Mouse (Mus musculus) MN1 (cell line): Measurements from ENCODE around the gene Foxp4.
"Not testable (repeated sequence)": the region's sequence is repeated elsewhere in the genome, so short reads cannot be mapped to it uniquely, and the experiment has no call there.

Experiments used
- DNase-seq: peaks from one replicate; pipeline ENCODE4 v3.0.0-alpha.2; 2016; ENCODE audit warnings: low spot score

The Foxp4 gene

DNA sequence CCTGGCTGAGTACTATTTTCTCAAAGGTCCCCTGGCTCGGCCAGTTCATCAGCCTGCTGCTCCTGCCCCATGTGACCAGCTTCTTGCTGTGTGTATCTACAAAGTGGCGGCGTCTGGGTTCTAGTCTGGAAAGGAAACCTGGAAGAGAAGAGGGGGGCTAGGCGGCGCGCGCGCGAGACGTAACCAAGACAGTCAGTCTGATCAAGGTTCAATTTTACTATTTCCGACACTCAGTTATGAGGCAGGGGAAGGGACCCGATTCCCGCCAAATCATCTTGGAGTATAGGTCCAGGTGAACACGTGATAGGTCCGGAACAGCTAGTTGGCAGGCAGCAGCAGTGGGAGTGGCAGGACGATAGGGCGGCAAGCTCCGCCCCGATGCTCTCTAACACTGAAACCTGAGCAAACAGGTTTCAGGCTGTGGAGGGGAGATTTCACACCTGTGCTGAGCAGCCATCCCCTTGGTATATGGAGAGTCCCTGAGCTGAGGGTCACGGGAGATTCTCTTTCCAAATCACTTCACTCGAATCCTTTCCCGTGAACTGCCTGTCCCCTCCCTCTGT is 72.6 kb downstream of the Foxp4 start:
- DNase-seq, result not testable (repeated sequence)

DNA sequence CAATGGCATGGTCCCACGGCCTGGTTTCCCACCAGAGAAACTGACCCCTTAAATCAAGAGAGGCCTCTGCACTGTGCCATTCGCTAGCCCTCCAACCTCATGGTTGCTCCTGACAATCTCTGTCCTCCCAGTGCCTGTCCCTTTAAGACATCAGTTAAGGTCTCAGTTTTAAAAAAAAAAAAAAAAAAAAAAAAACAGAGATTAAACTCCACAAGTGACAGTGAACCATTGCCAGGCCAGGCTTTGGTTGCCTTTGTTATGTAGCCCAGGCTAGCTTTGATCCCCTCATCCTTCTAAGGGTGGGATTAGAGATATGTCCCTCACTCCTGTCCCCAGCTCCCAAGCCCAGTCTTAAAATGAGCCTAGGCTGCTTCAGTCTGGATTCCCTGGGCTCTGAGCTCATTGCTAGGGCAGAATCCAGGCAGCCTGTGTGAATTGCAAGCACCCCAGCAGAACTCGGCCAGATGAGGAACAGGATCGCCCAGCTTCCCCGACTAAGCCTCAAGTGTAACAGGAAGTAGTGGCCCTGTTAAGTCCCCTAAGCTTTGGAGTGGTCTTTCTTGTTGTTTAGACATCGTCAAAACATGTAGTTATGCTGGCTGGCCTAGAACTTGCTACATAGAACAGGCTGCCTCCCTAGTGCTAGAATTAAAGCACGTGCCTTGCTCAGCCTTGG is 73.7 kb downstream of the Foxp4 start:
- no peak for DNase-seq

DNA sequence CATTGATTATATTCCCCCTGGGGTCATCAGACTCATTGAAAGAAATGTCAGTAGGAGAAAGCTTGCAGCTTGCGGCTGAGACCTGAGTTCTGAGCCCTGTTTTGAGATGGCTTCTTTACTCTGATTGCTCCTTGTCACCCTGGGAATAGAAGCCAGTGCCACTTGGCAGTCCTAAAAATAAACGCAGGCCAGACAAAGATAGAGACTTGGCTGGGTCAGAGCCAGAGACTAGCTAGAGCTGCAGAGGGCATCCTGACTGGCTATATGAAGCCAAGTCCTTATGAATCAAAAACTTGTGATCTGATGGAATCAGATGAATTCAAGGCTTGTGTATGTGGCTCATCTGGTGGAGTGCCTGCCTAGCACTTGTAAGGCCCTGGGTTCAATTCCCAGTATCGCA is 74.4 kb downstream of the Foxp4 start:
- DNase-seq, result no peak

DNA sequence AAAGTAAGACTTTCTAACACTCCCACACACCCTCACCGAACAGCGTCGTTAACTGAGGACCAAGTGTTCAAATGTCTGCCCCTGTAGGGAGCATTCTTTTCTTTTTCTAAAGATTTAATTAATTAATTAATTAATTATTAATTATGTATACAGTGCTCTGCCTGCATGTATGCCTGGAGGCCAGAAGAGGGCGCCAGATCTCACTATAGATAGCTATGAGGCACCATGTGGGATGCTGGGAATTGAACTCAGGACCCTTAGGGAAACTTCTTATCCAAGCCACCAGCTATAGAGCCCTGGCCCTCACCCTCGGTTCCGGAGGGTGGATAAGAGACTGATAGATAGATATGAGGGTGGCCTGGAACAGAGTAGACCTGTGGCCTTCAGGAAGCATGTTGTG is 76.5 kb downstream of the Foxp4 start:
- DNase-seq, result no peak

DNA sequence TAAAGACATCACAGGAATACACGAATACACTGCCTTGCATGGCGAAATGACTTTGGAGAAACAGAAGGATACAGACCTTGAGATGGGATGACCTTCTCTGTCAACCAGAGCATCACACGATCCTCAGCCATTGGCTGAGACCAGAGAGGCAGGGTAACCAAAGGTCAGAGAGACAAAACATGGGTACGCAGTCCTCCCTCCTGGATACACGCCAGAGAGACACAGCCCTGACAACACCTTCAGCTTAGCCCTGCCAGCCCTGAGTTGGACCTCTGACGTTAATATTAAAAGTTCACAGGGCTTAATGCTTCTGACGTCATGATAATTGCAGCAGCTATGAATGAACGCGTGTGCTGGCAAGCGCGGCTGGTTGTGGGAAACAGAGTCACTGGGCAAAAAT is 78.8 kb downstream of the Foxp4 start:
- no peak for DNase-seq

DNA sequence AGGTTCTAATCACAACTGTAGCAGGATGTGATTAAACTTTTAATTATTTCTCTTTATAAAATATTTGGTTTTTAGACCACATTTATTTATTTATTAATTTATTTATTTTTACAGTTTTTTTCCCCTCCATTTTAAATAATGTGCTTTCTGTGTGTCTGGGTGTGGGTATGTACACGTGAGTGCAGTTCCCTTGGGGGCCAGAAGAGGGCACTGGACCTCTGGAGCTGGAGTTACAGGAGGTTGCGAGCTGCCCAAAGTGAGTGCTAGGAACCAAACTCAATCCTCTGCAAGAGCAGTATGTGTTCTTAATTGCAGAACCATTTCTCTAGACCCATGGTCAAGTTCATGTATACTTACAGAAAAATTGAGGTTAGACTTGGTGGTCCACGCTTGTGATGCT is 81.0 kb downstream of the Foxp4 start:
- no peak for DNase-seq

DNA sequence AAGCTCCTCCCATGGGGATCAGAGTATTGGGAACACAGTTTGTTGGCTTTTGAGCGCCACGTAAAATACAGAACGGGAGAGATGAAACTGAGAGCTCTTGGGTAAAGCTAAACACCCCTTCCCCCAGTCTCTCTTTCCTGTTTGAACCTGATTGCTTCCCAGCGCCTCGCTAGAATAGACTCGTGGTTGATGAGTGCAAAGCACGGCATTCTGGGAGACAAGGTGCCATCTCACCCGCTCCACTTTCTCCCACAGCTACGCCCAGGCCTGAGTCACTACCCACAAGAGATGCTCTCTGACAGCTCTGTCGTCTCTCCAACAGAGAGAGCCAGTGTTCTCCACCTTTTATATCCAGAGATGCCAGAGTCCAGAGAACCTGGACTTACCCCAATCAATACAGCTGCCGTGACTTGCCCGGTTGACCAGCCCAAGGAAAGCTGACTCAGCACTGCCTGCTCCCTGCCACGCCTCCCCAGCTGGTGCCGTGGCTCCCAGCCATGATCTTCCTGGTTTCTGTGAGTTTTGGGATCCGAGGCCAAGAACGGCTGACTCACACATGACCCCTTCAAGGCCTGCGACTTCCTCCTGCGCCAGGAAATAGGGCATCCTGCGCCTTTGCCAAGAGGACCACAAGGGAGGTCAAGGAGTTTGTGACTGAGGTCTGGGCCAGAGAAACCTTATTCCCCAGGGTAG is 82.4 kb downstream of the Foxp4 start:
- peak; percentile 88 for DNase-seq

DNA sequence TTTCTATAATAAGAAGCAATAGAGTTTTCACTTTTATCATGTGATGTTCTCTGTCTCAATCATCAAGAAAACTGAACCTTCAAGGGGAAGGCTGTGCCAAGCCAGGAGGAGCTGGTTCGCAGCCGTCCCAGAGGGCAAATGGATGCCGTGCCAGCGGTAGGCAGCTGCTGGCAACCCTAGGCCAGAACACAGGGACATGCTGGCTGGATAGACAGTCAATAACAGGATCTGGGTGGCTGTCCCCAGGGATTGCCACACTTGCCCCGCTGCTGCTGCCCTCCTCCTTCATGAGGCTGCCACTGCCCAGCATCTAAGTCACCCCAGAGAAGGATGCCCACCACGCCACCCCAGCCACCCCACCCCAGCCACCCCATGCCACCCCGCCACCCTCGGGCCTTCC is 82.9 kb downstream of the Foxp4 start:
- DNase-seq, result peak; percentile 43

DNA sequence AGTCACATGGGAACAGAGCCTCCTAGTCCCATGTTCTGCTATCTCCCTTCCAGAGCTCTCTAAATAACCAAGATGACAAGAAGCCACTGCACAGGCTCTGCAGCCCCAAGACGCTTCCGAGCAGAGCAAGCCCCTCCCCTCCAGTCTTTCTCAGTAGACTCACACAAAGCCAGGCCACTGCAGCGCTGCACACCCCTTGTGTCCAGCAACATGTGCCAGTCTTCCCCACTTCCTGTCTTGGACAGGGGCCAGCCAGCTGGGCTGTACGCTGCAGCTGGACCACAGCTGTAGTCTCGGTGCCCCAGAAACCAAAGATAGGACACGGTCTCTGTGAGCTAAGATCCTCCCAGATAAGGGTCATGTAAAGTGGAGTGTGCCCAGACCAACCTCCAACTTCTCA is 86.6 kb downstream of the Foxp4 start:
- DNase-seq, result peak; percentile 65

DNA sequence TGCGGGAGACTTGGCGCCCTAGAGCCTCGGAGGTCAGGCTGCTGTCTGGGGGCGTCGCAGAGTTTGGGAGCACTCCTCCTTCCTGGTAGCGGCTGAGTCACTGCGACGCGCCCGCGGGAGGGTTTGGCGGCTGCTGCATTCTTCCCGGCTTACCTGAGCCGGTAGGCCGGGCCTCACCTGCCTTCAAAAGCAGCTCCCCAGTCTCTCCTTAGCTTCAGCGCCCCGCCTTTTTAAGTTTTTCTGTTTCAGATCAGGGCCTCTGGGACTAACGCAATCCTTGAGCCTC is 90.0 kb downstream of the Foxp4 start, which contains the start of gene Mdfi:
Gene Mdfi, minus strand, starts transcription at position 210 of the 286 bp plus-strand sequence.
- DNase-seq, result no peak

DNA sequence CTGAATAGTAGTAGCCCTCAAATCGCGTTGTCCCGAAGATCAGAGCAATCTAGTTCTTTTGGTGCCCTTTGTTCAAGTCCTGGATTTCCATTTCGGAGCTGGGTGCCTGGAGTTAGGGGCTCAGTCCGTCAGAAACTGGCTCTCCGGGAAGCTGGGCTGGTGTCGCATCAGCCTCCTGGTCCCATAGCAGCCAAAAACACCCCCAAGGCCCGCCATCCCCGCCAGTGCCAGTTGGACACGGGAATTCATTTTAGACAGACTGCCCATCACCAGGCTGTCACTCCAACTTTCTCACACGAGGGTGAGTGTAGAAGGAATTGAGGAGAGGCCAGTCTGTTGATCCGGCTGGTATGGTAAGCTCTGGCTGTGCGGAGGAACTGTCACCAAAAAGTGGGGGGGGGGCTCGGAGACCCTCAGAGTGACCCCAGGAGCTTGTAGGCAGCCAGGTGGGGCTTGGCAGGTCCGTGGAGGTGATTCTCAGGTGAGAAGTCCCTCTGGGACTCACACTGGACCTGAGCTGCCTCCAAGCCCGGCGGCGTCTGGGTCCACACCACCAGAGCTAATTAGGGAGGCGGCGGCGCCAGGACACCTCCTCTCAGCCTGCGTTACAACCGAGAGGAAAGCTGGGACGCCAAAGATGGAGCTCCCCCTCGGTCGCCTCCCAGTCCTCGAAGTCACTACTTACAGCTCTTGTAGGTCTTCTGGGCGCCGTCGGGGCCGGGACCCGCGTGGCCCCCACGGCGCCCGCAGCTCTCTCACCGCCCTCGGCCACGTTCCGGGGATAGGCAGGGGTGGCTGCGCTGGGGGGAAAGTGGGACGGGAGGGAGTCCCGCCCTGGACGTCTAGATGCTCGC is 90.6 kb downstream of the Foxp4 start:
- DNase-seq, result no peak

DNA sequence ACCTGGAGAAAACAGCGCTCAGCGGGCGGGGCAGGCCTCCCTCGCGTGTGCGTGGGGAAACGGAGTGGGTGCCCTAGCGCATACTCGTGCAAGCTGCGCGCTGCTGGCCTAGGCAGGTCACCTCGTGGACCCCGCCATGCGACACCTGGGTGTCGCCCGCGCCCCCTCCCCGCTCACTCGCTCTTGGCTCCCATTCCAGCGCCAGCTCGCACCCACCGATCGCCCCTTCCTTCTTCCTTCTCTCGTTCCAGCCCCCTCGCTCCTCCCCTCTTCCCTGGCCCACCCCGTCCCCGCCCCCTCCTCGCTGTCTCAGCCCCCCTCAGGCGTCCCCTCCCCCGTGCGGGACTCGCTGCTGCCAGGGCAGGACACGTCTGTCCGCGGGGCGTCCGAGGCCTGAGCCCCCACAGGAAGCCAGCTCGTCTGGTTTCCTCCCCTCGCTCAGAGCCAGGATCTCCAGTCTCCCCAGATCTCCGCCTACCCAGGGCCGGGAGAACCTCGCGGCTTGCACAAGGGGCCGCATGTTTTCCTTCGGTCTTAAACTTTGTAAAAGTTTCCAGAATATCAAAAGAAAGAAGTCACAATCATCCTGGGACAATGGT is 91.3 kb downstream of the Foxp4 start:
- DNase-seq, result no peak

DNA sequence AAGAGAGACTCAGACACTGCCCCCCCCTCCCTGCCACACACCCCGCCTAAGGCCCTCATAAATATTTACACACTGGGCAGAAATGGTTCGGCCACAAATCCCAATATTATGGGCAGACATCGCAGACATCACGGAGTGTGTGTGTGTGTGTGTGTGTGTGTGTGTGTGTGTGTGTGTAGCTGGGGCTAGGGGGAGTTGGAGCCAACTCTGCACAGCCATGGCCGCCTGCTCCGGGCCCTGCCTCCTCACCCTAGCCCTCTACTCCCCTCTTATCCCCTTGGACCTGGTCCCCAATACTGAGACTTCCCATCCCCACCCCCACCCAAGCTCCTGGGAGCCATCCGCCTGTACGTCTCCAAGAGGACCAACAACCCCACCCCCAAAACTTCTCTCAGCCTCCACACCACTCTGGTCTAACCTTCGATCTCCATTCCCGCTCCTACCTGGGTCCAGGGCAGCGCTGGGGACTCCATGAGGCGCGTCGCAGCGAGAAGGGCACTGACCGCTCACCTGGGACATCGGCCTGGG is 91.9 kb downstream of the Foxp4 start:
- DNase-seq, result no peak

DNA sequence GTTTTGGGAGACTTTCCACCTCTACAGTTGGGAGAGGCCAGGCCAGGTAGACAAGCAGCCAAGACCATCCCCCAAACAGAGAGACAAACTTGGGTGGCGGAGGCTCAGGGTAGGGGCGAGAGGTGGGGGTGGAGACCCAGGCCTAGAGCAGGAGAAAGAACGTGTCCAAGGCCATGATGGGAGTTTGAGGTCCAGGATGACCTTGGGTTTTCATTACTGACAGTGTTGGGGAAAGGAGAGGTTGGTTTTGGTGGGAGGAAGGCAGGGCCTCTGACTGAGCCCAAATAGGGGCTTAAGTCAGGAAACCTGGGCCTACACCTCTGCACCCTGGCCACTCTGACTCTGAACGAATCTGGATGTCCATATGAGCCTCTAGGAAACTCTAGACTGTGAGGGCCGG is 92.7 kb downstream of the Foxp4 start:
- no peak for DNase-seq

DNA sequence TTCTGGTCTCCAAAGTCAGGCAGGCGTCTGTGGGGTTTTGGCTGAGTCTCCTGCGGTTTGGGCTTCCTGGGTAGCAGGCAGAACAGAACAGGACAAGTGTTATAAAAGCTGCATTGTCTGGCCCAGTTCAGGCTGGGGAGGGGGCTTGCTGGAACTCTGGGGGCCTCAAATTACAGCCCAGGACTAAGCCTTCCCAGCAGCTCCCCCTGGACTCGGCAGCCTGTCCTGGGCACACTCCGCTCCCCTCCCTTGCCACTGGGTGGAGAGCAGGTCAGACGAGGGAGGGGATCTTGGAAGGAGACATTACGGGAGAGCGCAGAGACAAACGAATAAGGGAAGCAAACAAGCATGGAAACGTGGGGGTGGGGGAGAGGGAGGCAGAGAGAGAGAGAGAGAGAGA is 93.3 kb downstream of the Foxp4 start:
- DNase-seq, result no peak

DNA sequence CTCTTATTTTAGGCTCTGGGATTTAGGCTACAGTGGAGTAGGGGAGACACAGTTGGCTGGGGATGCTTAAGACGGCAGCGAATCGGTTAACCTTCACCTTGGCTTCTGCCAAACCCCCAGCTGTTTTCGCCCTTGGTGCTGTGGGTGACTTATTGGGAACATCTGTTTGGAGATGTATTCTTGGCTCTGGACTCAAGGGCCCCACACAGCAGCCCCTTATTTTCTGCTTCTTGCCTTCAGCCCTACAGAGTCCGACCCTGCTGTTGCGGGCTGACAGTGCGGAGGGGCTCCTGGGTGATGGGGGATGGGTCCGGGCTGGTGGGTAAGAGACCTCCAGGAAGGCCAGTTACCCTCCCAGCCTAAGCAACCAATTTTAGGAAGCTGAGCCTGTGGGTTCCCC is 103.1 kb downstream of the Foxp4 start:
- DNase-seq, result no peak

DNA sequence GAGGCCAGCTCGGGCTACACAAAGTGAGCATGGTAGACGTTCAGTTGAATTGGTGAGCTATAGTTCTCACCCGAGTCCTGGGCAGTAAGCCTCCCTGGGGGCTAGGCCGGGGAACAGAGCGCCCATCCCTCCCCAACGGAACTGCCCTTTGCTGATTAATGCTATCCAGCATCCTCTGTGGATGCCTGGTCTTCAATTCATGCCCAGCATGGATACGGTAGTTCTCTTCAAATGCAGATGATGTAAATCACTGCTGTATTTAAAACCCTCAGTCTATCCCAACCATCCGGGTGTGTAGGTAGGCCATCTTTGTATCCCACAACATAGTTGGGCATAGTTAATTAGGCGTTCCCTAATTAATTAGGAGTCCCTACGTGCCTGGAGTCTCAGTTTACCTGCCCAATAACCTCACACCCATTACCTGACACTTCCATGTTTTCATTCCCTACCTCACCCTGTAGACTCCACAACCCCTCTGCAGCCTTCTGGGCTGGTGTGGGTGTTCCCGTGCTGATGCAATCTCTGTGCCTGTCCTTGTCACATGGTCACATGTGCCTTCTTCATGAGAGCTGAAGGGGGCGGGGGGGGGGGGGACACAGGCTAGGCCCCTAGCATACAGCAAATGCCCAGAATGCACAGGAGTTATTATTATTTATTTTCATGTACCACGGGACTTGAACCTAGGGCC is 106.3 kb downstream of the Foxp4 start:
- no peak for DNase-seq
